Mouse (Mus musculus) kidney, postnatal 14 days (tissue): ENCODE results near the gene Card19.

ENCODE experiments used
- DNase-seq: peaks from one replicate; pipeline ENCODE4 v3.0.0; 2022; ENCODE audit warnings: mixed read lengths

Card19 gene

DNA sequence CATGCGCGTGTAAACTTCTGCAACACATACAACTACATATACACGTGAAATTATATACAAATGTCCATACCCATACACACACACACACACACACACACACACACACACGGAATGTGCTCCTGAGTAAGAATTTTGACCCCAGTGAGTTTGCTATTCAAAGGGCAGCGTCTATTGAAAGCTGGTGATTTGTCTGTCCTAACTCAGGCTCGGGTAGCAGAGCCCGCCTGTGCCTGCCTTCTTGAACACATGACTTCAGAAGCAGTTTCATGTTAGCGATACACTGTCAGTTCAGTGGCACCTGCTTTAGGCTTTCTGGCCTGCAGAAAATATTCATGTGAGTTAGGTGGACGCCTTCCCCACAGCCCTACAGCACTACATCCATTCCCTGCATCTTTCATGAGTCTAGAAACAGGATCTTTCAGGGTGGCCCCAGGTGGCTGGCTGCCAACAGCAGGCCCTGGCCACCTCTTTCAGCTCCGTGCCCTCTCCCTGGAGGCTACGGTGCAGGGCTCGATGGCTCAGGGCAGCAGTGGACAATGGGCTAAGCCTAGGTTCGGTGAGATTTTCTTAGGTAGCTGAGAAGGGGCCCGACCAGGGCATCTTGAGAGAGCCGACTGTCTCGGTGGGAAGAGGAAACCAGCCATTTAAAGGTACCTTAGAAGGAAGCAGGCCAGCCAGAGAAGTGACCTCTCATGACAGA lies 23.5 kb downstream of the Card19 start:
- peak; percentile 49 for DNase-seq

DNA sequence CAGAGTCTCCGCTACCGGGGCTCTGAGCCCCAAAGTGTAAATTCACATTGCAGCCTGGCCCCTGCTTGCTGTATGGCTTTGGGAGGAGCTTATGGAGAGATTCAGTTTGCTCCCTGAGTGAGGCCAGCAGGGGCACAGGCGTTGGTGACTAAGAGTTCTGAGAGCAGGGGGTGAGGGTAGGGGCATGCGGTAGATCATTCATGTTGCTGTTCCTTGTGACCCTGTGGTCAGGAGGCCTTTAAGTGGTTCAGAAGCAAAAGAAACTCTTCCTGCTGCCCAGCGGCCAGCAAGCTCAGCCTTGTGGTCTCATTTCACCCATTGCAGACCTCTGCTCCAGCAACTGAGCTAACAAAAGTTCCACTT lies 24.2 kb downstream of the Card19 start:
- no peak for DNase-seq

DNA sequence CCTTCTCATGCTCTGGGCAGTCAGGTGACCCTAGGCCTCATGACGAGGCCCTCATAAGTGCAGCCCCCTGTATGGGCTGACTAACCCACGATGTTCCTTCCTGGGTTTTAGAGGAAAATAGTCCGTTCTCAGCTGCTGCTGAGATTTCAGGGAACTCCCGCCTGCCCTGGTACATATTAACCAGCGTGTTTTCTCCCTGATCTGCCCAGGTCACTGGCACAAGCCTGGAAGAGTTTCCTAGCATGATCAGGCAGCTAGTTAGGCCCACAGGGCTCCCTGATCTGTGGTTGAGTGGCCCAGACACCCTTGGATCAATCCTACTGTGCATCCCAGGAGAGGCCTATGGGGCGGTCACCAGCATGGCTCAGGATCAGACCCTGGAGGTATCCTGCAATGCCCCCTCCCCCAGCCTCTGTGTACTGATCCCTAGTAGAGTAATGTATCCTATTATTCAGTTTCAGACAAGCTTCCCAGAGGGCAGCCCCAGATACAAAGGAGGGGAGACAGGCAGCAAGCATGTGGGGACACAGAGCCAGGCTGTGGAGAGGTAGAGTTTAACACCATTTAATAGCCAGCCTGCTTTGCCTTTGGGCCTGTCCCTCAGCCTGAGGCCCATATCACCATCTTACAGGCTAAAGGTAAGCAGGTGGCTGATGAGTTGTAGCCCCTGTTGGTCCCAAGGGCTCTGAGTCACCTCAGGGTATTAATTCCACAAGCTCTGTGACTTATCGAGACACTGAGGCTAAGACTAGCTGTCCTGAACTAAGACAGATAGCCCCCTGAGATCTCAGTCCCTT lies 24.8 kb downstream of the Card19 start:
- DNase-seq, result peak; percentile 80

DNA sequence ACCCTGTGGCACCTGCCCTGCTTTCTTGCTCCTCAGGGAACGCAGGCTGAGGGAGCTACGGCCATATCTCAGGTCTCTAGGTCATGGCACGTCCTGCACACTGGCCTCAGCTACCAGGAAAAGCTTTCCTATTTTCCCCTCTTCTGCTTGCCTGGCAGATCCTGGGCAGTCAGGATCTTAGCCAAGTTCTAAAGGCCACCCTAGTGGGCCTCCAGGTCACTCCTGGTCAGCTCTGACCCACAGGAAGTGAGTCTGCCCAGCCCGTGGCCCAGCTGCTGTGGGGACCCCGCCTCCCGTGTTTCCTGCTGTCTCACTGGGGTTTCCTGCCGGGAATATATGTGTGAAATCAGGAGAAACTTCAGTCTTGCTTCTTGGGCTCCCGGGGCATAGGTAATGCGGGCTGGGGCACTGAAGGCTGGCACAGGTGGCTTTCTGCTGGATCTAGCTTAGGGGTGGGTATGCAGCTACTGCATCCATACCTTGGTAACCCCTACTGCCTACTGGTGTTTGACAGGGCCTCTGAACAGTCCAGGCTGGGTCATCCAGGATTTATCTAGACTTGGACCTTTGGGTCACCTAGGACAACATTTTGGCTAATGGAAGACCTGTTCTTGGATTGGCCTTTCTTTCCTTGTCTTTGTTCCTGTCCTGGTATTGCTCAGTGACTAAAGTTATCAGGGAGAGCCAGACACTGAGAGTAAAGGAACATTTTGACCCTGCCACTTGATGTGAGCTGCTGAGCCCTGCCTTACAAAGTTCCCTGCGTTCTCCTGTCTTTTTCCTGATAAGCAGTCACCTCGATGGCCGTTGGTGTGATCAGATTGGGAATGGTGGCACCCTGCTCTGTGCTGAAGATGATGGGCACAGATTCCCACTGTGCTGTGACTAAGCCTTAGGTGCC lies 25.6 kb downstream of the Card19 start:
- peak; percentile 89 for DNase-seq

DNA sequence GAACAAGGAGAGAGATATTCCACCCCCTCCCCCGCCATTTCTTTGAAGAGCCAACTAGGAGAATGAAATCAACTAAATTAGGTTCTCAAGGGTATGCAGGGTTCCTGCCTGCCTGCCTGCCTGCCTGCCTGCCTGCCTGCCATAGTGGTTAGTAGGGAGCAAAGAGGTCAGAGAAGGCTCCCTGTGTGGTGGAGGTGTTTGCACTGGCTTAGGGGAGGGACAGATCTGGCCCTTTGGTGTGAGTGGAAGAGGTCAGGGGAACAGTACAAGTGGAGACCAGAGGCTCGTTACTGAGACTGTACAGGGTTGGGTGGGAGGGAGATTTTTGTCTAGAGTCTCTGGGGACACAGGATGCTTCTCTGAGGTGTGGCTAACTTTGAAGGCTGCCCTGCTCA lies 26.9 kb downstream of the Card19 start:
- DNase-seq, result no peak

DNA sequence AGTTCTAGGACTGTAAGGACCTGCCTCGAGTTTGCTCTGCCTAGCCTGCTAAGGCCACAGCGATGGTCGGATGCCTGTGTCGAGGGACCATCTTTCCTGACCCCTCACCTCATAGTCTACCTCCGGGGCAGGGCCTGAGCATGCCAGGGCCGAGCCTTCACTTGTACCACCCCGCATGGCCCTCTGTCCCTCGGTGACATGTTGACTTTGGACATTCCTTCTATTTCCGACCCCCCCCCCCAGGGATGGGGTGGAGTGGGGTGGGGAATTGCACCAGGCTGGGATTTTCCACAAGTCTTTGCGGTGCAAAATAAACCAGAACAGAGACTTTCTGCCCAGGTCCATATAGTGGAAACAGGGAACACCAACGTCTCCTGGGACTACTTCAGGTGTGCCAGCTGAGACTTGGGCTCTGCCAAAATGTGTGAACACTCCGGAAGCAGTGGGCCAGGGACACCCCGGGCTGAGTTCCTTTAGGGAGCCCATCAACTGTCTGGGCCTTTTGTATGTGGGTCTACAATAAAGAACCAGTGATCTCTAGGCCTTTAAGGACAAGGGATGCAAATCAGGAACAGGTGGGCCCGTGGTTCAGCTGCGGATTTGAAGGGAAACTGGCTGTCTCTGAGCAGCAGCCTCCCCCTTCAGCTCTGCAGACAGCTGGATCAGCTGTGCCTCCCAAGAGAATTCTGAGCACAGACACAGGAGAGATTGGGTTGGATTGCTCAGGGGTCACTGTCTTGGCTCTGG lies 27.4 kb downstream of the Card19 start:
- peak; percentile 64 for DNase-seq

DNA sequence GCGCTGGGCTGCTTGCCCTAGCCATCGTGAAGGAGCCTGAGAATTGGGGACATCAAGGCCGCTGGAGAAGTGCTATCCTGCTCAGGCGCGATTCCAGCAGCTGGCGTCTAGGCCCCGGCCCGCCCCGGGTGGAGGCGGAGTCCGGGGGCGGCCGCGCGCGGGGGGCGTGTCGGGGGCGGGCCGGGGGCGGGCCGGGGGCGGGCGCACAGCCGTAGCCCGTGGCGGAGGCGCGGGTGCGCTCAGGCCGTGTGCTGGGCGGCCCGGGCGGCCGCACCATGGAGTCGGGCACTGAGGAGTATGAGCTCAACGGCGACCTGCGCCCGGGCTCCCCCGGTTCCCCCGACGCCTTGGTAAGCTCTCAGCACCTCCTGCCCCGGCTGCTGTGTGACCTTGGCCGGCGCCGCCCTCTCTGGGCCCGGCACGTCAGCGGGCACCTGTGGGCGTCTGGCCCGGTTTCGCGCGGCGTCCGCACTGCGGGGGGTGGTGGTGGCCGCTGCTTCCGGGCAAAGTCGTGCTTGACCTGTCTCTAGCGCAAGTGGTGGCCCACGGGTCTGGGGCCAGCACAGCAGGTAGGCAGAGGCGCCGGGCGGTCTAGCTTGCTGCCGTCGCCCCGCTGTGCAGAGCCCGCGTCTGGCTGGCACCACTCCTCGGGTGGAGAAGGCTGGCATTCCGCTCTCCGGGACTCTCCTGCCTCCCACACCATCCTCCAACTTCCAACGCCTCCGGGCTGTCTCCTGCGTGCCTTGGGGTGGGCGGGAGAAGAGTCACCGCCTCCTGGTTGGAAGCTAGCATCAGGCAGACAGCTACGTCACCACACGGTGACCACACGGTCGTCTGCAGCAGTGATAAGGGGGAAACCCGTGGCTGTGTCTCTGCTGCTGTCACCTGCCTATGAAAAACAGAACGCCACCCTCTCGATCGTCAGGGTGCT lies 28.3 kb downstream of the Card19 start, which contains the start of gene Ninj1:
Gene Ninj1, plus strand, starts transcription at position 198 of the 931 bp plus-strand sequence.
- DNase-seq, result peak; percentile 90

DNA sequence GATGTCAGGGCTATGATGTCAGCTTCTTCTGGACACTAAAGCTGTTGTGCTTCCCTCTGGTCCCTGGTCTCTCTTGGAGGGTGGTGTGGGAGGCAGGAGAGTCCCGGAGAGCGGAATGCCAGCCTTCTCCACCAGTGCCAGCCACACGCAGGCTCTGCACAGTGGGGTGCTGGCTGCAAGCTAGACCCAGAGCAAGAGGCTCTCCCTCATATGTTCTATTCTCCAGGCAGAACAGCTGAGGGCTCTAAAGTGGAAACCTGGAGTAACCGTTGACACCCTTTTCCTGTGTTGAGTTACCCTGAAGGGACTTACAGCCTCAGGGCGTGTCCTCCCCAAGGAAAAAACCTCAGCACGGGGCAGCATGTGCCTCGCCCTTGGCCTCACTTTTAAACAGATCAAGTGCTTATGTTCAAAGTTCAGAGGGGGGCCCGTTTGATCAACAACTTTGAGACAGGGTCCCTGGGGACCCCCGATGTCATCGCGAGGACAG lies 29.0 kb downstream of the Card19 start:
- DNase-seq, result no peak

DNA sequence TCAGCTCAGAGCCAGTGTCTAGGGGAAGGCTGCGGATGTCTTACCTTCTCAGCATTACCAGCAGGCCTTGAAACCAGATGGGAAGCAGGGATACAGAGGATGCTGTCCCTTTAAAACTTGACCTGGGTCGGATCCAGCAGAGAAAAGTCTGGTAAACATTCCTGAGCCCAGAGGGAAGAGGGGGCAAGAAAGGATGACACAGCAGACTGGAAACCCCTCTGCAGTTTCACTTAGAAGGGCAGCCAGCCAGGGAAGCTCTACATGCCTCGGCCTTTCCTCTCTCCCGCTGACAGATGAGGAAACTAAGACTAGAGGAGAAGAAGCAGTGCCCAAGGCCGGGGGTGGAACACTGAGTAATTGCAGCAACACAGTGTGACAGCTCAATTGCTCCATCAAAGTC lies 32.2 kb downstream of the Card19 start:
- no peak for DNase-seq

DNA sequence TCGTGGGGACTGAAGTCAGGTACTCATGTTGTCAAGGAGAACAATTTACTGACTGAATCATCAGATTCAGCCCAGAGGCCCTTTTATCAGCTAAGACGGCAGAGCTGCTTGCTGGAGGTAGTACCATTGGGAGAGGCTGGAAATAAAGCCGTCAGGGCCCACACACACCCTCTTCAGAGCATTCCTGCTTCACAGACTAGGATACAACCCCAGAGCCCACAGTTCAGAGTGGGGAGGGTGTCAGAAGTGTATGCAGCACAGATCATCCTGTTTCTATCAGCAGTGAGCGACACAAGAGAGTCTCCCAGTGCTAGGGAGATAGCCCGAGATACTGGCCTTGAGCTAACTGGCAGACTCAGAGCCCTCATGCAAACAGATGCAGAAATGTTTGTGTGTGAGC lies 32.7 kb downstream of the Card19 start:
- DNase-seq, result no peak

DNA sequence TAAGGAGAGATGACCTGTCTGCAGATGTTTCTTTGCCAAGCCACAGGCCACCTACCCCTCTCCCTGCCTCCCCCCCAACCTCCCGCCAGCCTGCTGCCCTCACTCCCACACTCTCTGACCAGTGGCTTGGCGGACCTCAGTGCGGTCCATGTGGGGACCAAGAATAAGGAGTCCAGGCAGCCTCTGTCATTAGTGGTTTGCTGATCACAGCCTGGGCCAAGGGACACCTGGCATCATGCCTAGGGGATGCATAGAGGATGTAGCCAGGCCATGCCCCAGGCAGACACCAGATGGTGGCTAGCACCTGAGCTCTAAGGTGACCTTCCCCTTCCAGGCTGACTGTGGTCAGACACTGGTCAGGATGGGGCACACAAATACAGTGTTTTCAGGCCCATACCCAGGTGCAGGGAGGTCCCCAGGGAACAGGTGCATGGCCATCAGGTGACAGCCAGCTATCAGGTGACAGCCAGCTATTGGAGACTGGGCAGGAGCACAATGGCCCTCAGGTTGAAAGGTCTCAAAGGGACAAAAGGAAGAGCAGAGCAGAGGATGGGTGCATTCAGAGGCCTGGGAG lies 34.3 kb downstream of the Card19 start:
- DNase-seq, result no peak

DNA sequence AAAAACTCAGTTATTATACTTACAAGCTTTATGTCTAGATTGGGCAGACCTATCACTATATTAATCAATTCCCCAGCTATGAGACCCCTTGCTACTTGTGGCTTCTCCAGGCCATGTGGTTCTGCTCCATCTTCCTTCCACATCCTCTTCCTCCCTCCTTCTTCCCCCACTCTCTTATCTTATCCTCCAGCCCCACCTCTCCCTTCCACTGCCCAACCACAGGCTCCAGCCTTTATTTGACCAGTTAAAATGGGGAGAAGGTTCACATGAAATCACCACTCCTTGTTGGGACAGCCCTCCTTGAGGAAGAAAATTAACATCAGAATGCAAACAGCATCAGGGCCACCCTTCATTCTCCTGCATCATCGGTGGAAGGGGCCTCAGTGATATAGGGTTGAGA lies 35.1 kb downstream of the Card19 start:
- no peak for DNase-seq

DNA sequence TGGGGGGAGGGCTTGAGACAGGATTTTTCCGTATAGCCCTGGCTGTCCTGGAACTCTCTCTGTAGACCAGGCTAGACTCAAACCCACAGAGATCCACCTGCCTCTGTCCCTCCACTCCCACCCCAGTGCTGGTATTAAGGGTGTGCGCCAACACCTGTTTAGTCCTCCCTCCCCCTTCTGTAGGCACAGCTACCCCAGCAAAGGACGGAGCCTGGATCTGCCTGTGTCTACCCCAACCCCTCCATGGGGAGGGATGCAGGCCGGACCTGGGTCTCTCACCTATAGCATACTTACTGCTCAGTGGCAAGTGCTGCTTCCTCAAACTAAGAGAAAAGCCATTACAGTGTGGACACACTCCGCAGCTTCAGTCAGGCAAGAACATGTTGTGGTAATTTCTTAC lies 35.6 kb downstream of the Card19 start:
- DNase-seq, result no peak

DNA sequence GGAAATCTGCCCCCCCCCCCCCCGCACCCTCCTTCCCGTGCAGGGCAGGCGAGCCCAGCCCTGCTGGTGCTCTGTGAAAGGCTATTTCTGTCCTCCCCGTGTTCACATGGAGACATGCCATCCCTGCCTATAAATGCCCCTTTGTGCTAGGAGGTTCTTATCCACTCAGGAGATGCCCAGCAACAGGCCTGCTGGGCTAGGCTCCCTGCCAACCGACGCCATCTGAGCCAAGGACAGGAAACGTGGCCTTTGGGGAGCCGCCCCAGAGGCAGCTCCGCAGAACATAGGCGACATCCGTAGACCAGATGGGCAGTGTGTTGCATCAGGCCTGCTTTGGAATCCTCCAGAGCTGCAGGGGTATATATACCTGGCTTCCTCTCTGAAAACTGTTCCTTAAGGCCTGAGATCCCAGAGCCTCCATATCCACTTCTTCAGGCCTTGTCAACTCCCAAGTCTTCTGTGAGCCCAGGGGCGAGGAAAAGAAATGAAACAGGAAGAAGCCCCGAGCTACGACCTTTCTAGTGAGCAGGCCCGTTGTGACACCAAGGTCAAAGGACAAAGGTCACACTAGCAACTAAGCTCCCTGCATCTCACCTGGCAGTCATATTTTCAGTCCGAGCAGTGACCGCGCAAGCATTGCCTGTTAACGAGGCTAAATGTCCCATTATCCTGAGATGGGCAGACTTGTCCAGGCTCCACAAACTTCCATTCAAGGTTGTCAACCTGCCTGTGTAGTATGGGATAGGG lies 36.8 kb downstream of the Card19 start:
- peak; percentile 64 for DNase-seq

DNA sequence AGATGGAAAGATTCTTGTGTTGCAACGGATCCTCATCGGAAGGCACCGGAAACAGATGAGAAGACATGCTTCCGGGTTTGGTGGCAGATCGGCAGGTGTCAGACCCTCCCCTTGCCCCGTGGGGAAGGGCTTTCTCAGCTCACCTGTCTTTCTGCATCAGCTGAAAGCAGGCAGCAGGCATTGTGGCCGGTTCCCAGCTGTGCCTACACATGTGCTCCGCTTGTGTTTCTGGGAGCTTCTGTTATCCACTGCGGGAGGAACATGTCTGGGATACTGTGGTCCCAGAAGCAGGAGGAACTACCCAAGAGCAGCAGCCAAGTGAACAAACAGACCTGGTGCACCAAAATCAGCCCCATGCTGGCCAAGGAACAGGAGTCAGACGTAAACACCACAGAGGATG lies 40.3 kb downstream of the Card19 start:
- no peak for DNase-seq

DNA sequence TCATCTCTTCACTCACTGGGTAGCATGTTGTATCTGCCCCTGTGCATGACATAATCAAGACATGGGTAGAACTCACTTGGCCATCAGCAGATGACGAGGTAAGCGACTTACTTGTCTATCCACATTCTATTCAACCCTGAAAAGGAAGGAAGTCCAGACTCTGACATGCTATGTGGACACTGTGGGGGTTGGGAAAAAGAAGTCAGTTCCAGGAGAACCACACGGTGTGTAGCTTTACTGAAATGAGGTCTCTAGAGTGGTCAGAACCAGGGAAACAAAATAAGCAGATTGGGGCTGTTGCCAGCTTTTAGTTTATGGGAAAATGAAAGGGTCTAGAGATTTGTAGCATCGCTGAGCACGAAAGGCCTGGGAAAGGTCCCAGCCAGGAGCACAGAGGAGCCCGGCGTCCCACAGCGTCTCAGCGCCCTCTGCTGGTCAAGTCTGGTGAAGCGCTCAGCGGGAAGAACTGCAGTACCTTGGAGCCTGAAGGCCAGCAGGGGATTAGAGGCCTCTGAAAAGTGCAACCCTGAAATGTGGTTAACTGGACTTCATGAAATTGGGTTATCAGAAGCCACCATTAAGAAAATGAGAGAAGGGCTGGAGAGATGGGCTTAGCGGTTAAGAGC lies 42.8 kb downstream of the Card19 start:
- DNase-seq, result peak; percentile 92

DNA sequence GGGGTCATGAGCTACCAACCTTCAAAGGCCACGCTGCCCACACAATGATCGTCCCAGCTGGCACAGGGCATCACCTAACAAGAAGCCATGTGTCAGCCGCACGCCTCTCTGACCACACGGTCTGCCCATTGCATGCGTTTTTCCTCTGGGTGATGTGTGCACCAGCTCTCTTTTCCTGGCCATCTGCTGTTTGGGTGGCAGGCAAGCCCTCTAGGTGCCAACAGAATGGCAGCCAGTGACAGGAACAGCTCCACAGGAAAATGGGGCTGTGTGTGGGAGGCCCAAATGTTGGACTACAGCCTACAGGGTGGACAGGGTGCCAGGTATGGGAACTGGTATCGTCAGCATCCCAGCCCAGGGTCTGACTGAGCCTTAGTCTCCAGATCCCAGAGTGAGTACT lies 43.5 kb downstream of the Card19 start:
- no peak for DNase-seq

DNA sequence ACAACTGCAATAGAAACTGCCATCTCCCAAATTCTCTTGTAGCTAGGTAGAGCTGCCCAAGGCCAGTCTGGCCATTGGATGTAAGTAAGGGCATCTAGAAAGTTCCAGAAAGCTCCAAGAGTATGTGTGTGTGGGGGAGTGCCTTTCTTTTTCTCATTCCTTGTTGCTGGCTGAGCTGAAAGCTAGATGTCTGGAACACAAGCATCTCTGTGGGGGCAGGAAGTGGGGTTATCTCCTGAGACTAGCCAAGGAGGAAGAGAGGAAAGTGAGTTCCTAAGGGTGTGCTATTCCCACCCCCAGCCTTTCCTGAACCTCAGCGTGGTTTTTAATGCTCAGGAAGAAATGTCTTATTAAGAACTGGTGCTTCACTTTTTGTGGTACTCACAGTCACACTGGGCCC lies 44.1 kb downstream of the Card19 start:
- DNase-seq, result no peak

DNA sequence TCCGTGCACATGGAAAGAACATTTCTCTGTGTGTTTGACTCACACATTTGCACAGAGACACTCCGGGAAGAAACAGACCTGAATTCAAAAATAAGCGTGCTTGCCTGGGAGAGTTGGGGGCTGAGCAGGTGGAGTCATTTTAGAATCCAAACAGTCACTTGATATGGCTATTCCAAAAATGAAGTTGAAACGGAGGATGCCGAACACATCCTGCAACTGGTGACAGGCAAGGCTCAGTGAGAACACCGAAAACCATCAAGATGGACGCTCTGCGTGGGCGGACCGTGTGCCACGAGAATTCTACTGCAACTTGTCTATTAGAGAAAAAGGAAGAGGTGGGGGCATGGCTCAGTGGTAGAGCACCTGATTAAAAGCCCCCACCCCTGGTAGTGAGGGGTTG lies 45.2 kb downstream of the Card19 start:
- DNase-seq, result no peak
